Mouse (Mus musculus): ENCODE results near the gene Evi5l. TPM values are rescaled to one million over a fixed set of nuclear protein-coding genes. Genes with fewer than 3 reads are reported as not detected.

Evi5l gene
- polyA plus RNA-seq, 1 experiment from 2014 or later, result 120 TPM

DNA sequence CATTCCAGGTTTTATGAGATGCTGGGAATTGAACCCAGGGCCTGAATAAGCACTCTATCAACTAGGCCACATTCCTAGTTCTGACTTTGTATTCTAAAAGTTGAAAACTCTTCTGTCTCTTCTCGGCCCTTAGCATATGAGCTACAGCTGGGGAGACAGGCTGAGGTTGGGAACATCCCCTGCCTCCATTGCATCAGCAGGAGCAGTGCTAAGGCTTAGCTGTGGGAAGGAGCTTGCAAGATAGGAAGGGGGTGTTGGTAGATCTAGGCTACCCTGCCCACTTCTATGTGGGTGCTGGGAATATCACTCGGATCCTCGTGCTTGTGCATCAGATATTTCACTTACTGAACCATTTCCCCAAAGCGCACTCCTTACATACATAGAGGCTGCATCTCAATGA lies 61.6 kb downstream of the Evi5l start:
- H3K27me3 ChIP-seq, result peaks cover 21% of the 10 kb centered on the region; the same call in 1 of the 2 replicates
- no peak overlapping the region for H3K9ac ChIP-seq
- no peak overlapping the region for H3K4me3 ChIP-seq
- no peaks in the 10 kb centered on the region for H3K9me3 ChIP-seq
- ATAC-seq (ENCODE audit: low FRiP score, low read depth), result no peak
- no peak overlapping the region for H3K4me2 ChIP-seq
- H3K27ac ChIP-seq (replicated peaks), result no peak overlapping the region
- H3K36me3 ChIP-seq, result no peaks in the 10 kb centered on the region
- H3K4me1 ChIP-seq (replicated peaks), result peaks cover 6% of the 10 kb centered on the region
- WGBS, result 94% methylated on average over 4 of the region's 4 CpGs

DNA sequence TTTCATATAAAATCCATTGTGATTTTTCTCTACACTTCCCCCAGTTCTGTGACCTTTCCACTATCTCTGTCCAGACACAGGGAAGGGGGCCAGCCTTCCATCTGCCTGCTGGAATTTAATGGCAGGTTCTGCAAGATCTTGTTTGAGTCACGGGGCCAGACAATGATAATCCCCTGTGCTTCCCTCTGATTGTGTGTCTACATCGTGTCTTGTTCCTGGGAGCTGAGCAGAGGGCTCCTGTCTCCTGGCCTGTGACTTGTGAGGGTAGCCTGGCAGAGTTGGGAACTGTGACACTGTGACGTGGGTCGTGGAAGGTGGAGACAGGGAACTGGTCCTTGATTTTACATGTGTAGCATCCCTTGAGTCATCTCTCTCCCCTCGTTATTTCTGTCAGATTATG lies 63.4 kb downstream of the Evi5l start:
- no peaks in the 10 kb centered on the region for H3K9me3 ChIP-seq
- no peak overlapping the region for H3K27ac ChIP-seq (replicated peaks)
- no peak overlapping the region for H3K4me3 ChIP-seq
- peaks cover 6% of the 10 kb centered on the region for H3K4me1 ChIP-seq (replicated peaks)
- H3K9ac ChIP-seq, result no peak overlapping the region
- peaks cover 21% of the 10 kb centered on the region; the same call in 1 of the 2 replicates for H3K27me3 ChIP-seq
- no peak overlapping the region for H3K4me2 ChIP-seq
- H3K36me3 ChIP-seq, result no peaks in the 10 kb centered on the region
- ATAC-seq (ENCODE audit: low FRiP score, low read depth), result no peak
- WGBS, result 75% methylated on average over 5 of the region's 5 CpGs

DNA sequence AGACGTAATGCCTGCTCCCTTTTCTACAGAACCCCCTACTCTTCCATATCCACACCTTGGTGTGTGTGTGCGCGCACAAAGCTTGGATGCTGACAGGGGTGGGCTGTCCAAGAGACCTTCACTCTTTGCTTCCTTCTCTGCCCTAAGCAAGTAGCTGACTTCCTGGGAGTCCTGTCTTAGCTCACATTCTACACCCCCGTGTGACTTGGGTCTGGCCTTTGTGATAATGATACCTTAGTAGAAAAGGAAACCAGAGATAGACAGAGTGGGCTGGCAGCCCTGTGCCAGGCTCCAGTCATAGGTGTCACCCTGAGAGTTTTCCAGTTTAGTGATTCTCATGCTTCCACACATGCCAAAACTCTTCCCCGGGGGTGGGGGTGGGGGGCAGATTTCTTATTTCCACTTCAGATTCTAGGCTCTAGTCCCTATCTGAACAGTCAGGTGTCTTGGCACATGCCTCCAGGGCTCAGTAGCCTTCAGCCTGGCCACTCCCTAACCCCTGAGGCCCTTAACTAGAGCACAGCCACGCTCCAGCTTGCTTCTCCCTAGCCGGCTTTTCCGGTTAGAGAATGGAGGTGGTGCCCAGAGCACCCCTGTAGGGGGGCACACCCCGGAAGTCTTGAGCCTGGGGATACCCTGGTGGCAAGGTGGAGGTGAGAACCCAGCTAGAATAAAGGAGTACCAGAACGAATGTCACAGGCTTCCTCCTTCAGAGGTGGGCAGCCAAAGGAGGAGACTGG lies 64.4 kb downstream of the Evi5l start:
- H3K4me2 ChIP-seq, result no peak overlapping the region
- 66% methylated on average over 10 of the region's 10 CpGs for WGBS
- H3K4me1 ChIP-seq (replicated peaks), result peaks cover 6% of the 10 kb centered on the region
- H3K27me3 ChIP-seq, result peaks cover 21% of the 10 kb centered on the region; the same call in 1 of the 2 replicates
- no peaks in the 10 kb centered on the region for H3K36me3 ChIP-seq
- H3K9ac ChIP-seq, result no peak overlapping the region
- H3K27ac ChIP-seq (replicated peaks), result no peak overlapping the region
- no peaks in the 10 kb centered on the region for H3K9me3 ChIP-seq
- no peak overlapping the region for H3K4me3 ChIP-seq
- no peak for ATAC-seq (ENCODE audit: low FRiP score, low read depth)

DNA sequence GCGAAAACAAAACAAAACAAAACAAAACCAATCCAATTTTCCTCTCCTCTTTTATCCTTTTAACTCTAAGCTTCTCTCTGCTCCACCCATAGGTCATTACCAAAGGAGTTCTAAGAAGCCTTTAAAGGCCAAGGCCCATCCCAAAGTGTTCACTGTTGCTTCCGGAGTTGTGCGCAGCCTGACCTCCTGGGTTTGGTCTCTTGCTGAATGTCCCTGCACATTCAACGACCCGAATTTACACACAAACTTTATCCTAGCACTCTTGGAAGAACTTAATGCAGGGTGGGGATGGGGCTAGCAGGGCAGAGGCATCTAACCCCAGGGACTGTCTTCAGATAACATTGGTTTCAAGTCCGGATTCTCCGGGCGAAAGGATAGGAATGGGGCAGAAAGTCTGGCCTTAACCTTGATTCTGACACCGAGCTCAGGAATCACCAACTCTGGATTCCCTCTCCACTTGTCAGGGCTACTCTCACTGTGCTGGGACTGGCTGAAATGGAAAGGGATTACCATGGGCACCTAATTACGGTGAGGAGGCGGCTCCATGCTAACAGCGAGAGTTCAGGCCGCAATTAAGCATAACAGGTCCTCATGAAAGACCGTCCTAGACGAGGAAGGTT lies 71.6 kb downstream of the Evi5l start:
- no peaks in the 10 kb centered on the region for H3K27me3 ChIP-seq
- peak; percentile 0; the same call in 1 of the 2 replicates for ATAC-seq (ENCODE audit: low FRiP score, low read depth)
- H3K4me1 ChIP-seq (replicated peaks), result peaks cover 37% of the 10 kb centered on the region
- WGBS, result 23% methylated on average over 15 of the region's 15 CpGs
- H3K27ac ChIP-seq (replicated peaks), result peak overlapping the region; percentile 94
- H3K4me3 ChIP-seq, result peak overlapping the region; percentile 51
- H3K9ac ChIP-seq, result peak overlapping the region; percentile 51
- H3K9me3 ChIP-seq, result no peaks in the 10 kb centered on the region
- H3K4me2 ChIP-seq, result peak overlapping the region; percentile 69
- H3K36me3 ChIP-seq, result peaks cover 12% of the 10 kb centered on the region; the same call in 1 of the 2 replicates

GRCm38 (mm10) chr8:4238434-4239192 lies 72.2 kb downstream of the Evi5l start, which contains the start of the genes Map2k7 and Gm49320:
Gene Map2k7 (plus strand): TSS chr8:4238740.
Gene Gm49320 (plus strand): TSS chr8:4238865.
- Histone ChIP-seq H3K4me2 (peak within 1 kb of the TSS; percentile 69), H3K27ac (replicated peaks) (peak within 1 kb of the TSS; percentile 94), H3K4me1 (replicated peaks) (peaks cover 37% of the 10 kb centered on the region), H3K36me3 (peaks cover 17% of the 10 kb centered on the region), H3K9ac (peak within 1 kb of the TSS; percentile 55), H3K27me3 (no peaks in the 10 kb centered on the region), H3K9me3 (no peaks in the 10 kb centered on the region), H3K4me3 (peak within 1 kb of the TSS; percentile 51)
- 0% methylated on average over 69 of the region's 71 CpGs for WGBS
- ATAC-seq (ENCODE audit: low FRiP score, low read depth), result peak; percentile 96

DNA sequence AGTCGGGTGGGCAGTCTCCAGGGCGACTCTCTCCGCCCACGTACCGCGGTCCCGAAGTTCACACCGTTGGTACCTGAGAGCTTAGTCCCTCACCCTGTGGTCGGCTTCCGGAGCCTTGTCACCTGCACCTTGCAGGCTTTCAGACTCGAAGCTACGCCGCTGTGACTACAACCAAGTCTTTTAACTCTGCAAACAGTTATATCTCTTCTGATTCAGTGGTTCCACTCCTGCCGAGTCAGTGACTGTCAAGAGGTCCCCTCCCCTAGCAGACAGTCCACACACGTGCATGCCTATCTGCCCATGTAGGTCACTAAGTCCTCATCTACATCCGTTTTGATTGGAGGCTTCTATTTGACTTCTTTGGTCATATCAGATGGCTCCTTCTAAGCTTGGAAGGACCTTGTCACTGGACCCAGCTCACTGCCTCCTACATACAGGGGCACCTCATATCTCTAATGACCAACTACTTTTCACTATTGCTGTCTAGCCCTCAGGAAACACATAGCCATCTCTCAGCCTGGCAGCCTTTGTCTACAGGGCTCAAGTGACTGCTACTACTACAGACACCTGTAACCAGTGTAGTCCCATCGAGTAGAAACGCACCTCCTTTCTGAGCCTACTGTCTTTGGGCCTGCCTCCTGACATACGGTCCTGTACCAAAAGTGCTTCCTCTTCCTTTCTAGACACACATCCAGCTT lies 73.0 kb downstream of the Evi5l start:
- H3K9ac ChIP-seq, result peak overlapping the region; percentile 55
- H3K4me1 ChIP-seq (replicated peaks), result peaks cover 37% of the 10 kb centered on the region
- peak overlapping the region; percentile 69 for H3K4me2 ChIP-seq
- H3K27me3 ChIP-seq, result no peaks in the 10 kb centered on the region
- H3K36me3 ChIP-seq, result peaks cover 24% of the 10 kb centered on the region
- WGBS, result 13% methylated on average over 19 of the region's 19 CpGs
- H3K27ac ChIP-seq (replicated peaks), result peak overlapping the region; percentile 89
- peak overlapping the region; percentile 51 for H3K4me3 ChIP-seq
- peak; percentile 23 for ATAC-seq (ENCODE audit: low FRiP score, low read depth)
- H3K9me3 ChIP-seq, result no peaks in the 10 kb centered on the region

DNA sequence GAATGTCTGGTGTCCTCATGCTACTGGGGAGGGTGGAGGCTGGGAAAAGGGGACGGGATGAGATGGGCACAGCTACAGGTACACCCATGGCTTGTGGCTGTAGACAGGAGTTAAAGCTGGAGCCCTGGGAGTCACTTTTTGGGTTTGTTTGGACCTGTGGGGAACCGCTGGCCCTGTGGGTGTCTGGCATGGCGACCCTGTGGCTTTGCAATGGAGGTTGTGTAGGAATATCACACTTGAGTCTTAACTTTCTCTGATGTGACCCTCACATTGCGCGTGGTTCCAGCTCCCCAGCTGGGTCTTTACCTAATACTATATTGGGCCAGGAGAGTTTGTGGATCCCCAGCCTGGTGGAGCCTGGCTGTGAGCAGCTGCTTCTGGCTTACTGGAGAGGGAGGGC lies 78.7 kb downstream of the Evi5l start:
- H3K4me1 ChIP-seq (replicated peaks), result peaks cover 19% of the 10 kb centered on the region
- H3K9me3 ChIP-seq, result no peaks in the 10 kb centered on the region
- H3K4me2 ChIP-seq, result no peak overlapping the region
- H3K4me3 ChIP-seq, result no peak overlapping the region
- H3K27ac ChIP-seq (replicated peaks), result no peak overlapping the region
- H3K27me3 ChIP-seq, result no peaks in the 10 kb centered on the region
- 96% methylated on average over 5 of the region's 5 CpGs for WGBS
- ATAC-seq (ENCODE audit: low FRiP score, low read depth), result no peak
- H3K9ac ChIP-seq, result no peak overlapping the region
- peaks cover 61% of the 10 kb centered on the region for H3K36me3 ChIP-seq

- Histone ChIP-seq H3K9ac (no peak overlapping the region), H3K4me1 (replicated peaks) (peaks cover 15% of the 10 kb centered on the region), H3K4me3 (no peak overlapping the region), H3K9me3 (no peaks in the 10 kb centered on the region), H3K36me3 (peaks cover 61% of the 10 kb centered on the region), H3K27me3 (no peaks in the 10 kb centered on the region), H3K27ac (replicated peaks) (no peak overlapping the region), H3K4me2 (no peak overlapping the region)
- WGBS, result 83% methylated on average over 13 of the region's 13 CpGs
- no peak for ATAC-seq (ENCODE audit: low FRiP score, low read depth)
Observed at GRCm38 (mm10) chr8:4245737-4246136, 79.4 kb downstream of the Evi5l start.

DNA sequence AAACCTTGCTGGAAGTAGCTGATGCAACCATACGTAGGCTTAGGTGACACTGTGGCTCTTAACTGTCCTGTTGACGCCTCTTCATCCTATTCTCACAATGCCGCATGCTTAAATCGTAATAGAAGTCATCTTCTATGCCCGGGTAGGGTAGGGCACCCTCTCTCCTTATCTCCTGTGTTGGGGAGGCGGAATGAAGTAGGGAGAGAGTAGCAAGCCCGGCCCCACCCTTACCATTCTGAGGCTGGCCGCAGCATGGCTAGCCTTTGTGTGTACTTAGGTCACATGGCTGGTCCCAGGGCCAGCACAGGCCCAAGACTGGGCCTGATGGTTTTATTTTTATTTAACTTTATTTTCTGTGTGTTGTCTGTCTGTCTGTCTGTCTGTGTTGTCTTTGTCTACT lies 80.9 kb downstream of the Evi5l start:
- H3K4me1 ChIP-seq (replicated peaks), result peaks cover 4% of the 10 kb centered on the region
- no peak for ATAC-seq (ENCODE audit: low FRiP score, low read depth)
- H3K4me2 ChIP-seq, result no peak overlapping the region
- H3K9ac ChIP-seq, result no peak overlapping the region
- peaks cover 51% of the 10 kb centered on the region for H3K36me3 ChIP-seq
- H3K27me3 ChIP-seq, result no peaks in the 10 kb centered on the region
- no peak overlapping the region for H3K4me3 ChIP-seq
- no peaks in the 10 kb centered on the region for H3K9me3 ChIP-seq
- no peak overlapping the region for H3K27ac ChIP-seq (replicated peaks)
- 92% methylated on average over 8 of the region's 8 CpGs for WGBS

DNA sequence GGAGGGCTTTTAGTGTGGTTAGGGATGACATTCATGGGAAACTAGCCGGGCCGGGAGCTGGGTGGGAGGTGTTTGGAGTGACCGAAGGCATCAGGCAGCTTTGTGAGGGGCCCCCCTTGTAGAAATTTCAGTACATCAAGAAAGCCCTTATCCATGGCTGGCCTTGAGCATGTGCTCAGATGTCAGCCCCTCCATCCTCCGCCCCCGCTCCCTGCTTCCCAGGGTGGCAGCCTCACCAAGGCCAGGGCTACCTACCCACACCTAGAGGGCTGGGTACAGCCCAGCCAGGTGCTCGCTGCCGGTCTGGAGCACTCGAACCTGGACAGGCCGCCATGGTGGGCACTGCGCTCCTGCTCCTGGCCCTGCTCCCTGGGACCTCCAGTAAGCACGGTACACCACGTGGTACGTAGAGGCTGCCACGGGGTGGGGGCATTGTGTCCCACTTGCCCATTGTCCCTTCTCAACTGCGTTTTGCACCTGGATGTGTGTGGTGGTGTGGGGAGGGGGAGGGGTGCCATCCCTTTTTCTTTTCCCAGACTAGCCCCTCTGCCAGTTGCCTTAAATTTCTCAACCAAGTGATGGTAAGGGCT lies 81.7 kb downstream of the Evi5l start, which contains the start of gene Tgfbr3l:
Tgfbr3l (plus strand) TSS at position 264 of the 590 bp plus-strand sequence.
- no peak within 1 kb of the TSS for H3K4me3 ChIP-seq
- H3K9ac ChIP-seq, result no peak within 1 kb of the TSS
- no peak within 1 kb of the TSS for H3K4me2 ChIP-seq
- H3K27ac ChIP-seq (replicated peaks), result no peak within 1 kb of the TSS
- WGBS, result 80% methylated on average over 15 of the region's 15 CpGs
- H3K9me3 ChIP-seq, result no peaks in the 10 kb centered on the region
- ATAC-seq (ENCODE audit: low FRiP score, low read depth), result no peak
- H3K36me3 ChIP-seq, result peaks cover 48% of the 10 kb centered on the region
- peaks cover 7% of the 10 kb centered on the region for H3K4me1 ChIP-seq (replicated peaks)
- no peaks in the 10 kb centered on the region for H3K27me3 ChIP-seq

DNA sequence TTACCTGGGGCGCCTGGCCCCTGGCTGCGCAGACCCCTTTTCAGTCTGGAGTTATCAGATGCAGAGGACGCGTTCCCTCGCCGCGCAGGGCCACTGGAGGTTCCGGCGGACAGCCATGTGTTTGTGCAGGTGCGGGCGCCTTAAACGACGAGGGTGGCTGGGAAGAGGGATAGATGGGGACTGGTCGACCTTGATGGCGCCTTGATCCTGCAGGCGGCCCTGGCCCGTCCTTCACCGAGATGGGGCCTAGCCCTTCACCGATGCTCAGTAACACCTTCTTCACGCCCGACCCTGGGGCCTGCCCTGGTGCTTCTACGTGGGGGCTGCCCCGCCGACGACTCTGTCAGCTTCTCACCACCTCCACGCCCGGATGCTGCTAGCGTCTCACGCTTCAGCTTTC lies 82.8 kb downstream of the Evi5l start:
- H3K9ac ChIP-seq, result no peak overlapping the region
- H3K27me3 ChIP-seq, result no peaks in the 10 kb centered on the region
- WGBS, result 20% methylated on average over 29 of the region's 29 CpGs
- no peak for ATAC-seq (ENCODE audit: low FRiP score, low read depth)
- no peaks in the 10 kb centered on the region for H3K9me3 ChIP-seq
- peaks cover 14% of the 10 kb centered on the region for H3K4me1 ChIP-seq (replicated peaks)
- no peak overlapping the region for H3K27ac ChIP-seq (replicated peaks)
- no peak overlapping the region for H3K4me3 ChIP-seq
- H3K36me3 ChIP-seq, result peaks cover 38% of the 10 kb centered on the region
- no peak overlapping the region for H3K4me2 ChIP-seq

Data from hindbrain, embryonic 15.5 days (tissue).